12 mouse cellular contexts compared by ENCODE assay signal in genomic region chr4:27425902-27426301, GRCm38 (mm10).
DNase-seq lines count a peak whose midpoint lies in the region; ATAC-seq lines count a peak whose summit lies in the region.
"Had no signal": no experiment of that assay in that cellular context is flagged by ENCODE, and none has a peak within 500 bp of the region (broad histone marks: within the 10 kb centered on the region; RNA-seq: fewer than 3 reads in every experiment).

No protein-coding gene starts in this region.

- no peak overlapping the region for H3K4me2 ChIP-seq in neural tube, embryonic 14.5 days (ENCODE audit: low read depth, low read length)
- H3K4me2 ChIP-seq in forebrain, embryonic 16.5 days (ENCODE audit: low read length), result 0 out of 2 replicates have a peak overlapping the region, but pooled peaks have one; percentile 13
- H3K4me2 ChIP-seq: neural tube, embryonic 13.5 days had no signal

- DNase-seq in neural tube, embryonic 10.5 days (ENCODE audit: extremely low spot score, low spot score), result no peak
- DNase-seq in layer of hippocampus, postnatal 14 days (ENCODE audit: low spot score in 2 of 2), result peak; percentile 67 to 82
- peak; percentile 60 for DNase-seq in right cerebral cortex, postnatal 4 days
- DNase-seq in c-Kit-positive CD71-positive TER-119-positive erythroid progenitor cells, embryonic 14.5 days (ENCODE audit: low spot score), result no peak
- no peak for DNase-seq in spleen, adult 12 weeks (ENCODE audit: low spot score)
- no peak for DNase-seq in midbrain, embryonic 10.5 days (ENCODE audit: low spot score)
- DNase-seq: gastrocnemius, postnatal 36 days; lung, postnatal 36 days had no signal

- 66% methylated on average over 7 of the region's 7 CpGs for WGBS in neural tube, embryonic 14.5 days
- WGBS in forebrain, embryonic 16.5 days, result 35% methylated on average over 7 of the region's 7 CpGs
- 93% methylated on average over 7 of the region's 7 CpGs for WGBS in midbrain, embryonic 10.5 days

- no peak overlapping the region for H3K9ac ChIP-seq in neural tube, embryonic 14.5 days (replicated peaks; ENCODE audit: low read depth, low read length)
- H3K9ac ChIP-seq in forebrain, embryonic 16.5 days (replicated peaks; ENCODE audit: low read depth, low read length), result no peak overlapping the region
- H3K9ac ChIP-seq: neural tube, embryonic 13.5 days had no signal

- no peak overlapping the region for H3K4me3 ChIP-seq in neural tube, embryonic 14.5 days (ENCODE audit: low read depth, low read length)
- H3K4me3 ChIP-seq in forebrain, embryonic 16.5 days (replicated peaks; ENCODE audit: low read length), result no peak overlapping the region
- H3K4me3 ChIP-seq in midbrain, embryonic 10.5 days, result no peak overlapping the region
- H3K4me3 ChIP-seq: neural tube, embryonic 13.5 days had no signal

- no peaks in the 10 kb centered on the region for H3K9me3 ChIP-seq in neural tube, embryonic 14.5 days (ENCODE audit: control insufficient read depth, low read length)
- H3K9me3 ChIP-seq in forebrain, embryonic 16.5 days (ENCODE audit: control insufficient read depth, low read length), result no peaks in the 10 kb centered on the region
- H3K9me3 ChIP-seq in midbrain, embryonic 10.5 days (replicated peaks), result no peaks in the 10 kb centered on the region
- H3K9me3 ChIP-seq: neural tube, embryonic 13.5 days had no signal

- no peaks in the 10 kb centered on the region for H3K36me3 ChIP-seq in neural tube, embryonic 14.5 days (ENCODE audit: control insufficient read depth, insufficient read depth, low read length)
- H3K36me3 ChIP-seq in forebrain, embryonic 16.5 days (ENCODE audit: control insufficient read depth, insufficient read depth), result no peaks in the 10 kb centered on the region
- H3K36me3 ChIP-seq in midbrain, embryonic 10.5 days, result no peaks in the 10 kb centered on the region
- H3K36me3 ChIP-seq: neural tube, embryonic 13.5 days had no signal

- H3K27me3 ChIP-seq in neural tube, embryonic 14.5 days (ENCODE audit: control insufficient read depth, insufficient read depth, low read length), result no peaks in the 10 kb centered on the region
- no peaks in the 10 kb centered on the region for H3K27me3 ChIP-seq in forebrain, embryonic 16.5 days (replicated peaks; ENCODE audit: control insufficient read depth, insufficient read depth, low read length)
- no peaks in the 10 kb centered on the region for H3K27me3 ChIP-seq in midbrain, embryonic 10.5 days (ENCODE audit: low read depth, poor library complexity, severe bottlenecking)
- H3K27me3 ChIP-seq: neural tube, embryonic 13.5 days had no signal

- no peaks in the 10 kb centered on the region for H3K4me1 ChIP-seq in neural tube, embryonic 14.5 days (ENCODE audit: control insufficient read depth, insufficient read depth, low read length)
- H3K4me1 ChIP-seq in forebrain, embryonic 16.5 days (replicated peaks; ENCODE audit: control insufficient read depth, insufficient read depth, low read length), result peaks cover 7% of the 10 kb centered on the region
- no peaks in the 10 kb centered on the region for H3K4me1 ChIP-seq in midbrain, embryonic 10.5 days
- H3K4me1 ChIP-seq: neural tube, embryonic 13.5 days had no signal

- H3K27ac ChIP-seq in neural tube, embryonic 14.5 days (ENCODE audit: low read depth, low read length), result no peak overlapping the region
- H3K27ac ChIP-seq in forebrain, embryonic 16.5 days (ENCODE audit: low read length), result peak overlapping the region; percentile 27
- no peak overlapping the region for H3K27ac ChIP-seq in midbrain, embryonic 10.5 days (replicated peaks)
- H3K27ac ChIP-seq: neural tube, embryonic 13.5 days had no signal

- ATAC-seq in neural tube, embryonic 14.5 days (ENCODE audit: low read depth), result peak; percentile 61; the same call in 1 of the 2 replicates
- ATAC-seq in forebrain, embryonic 16.5 days, result peak; percentile 92
- ATAC-seq: activated CD4-positive, CD25-positive, alpha-beta regulatory T cell, adult 4 months had no signal

Comparison
In these comparisons a context has a peak if more than half of its experiments do, and no peak if none do; other contexts are left out.
1. DNase-seq: peak in layer of hippocampus, postnatal 14 days (2 of 2) and right cerebral cortex, postnatal 4 days (single experiment); none in neural tube, embryonic 10.5 days (single experiment), c-Kit-positive CD71-positive TER-119-positive erythroid progenitor cells, embryonic 14.5 days (single experiment), spleen, adult 12 weeks (single experiment) and midbrain, embryonic 10.5 days (single experiment).